Mouse (Mus musculus) yolk sac, embryonic 10.5 days (tissue): ENCODE measurements around the gene Mtg1.

ENCODE experiments used
- DNase-seq: peaks from one replicate; pipeline ENCODE4 v3.0.0-alpha.2; 2017; ENCODE audit warnings: low spot score

The Mtg1 gene

GRCm38 (mm10) chr7:140137135-140138020, at the start of gene Mtg1:
Mtg1 (plus strand) TSS chr7:140137564.
- peak; percentile 95 for DNase-seq

- no peak for DNase-seq
Measured at GRCm38 (mm10) chr7:140090601-140091000, 46.8 kb upstream of the Mtg1 start.

- no peak for DNase-seq
Measured at GRCm38 (mm10) chr7:140092924-140093528, 44.3 kb upstream of the Mtg1 start, which contains the start of gene Prap1. Prap1 (plus strand) TSS chr7:140093395.

- no peak for DNase-seq
Measured at GRCm38 (mm10) chr7:140094954-140095353, 42.4 kb upstream of the Mtg1 start.

- no peak for DNase-seq
Measured at GRCm38 (mm10) chr7:140095556-140095955, 41.8 kb upstream of the Mtg1 start.

GRCm38 (mm10) chr7:140096055-140096454, 41.3 kb upstream of the Mtg1 start:
- DNase-seq = no peak

GRCm38 (mm10) chr7:140098466-140098865, 38.9 kb upstream of the Mtg1 start:
- DNase-seq = no peak

GRCm38 (mm10) chr7:140101498-140101897, 35.9 kb upstream of the Mtg1 start:
- no peak for DNase-seq

- DNase-seq = peak; percentile 69
Measured at GRCm38 (mm10) chr7:140101993-140102860, 35.1 kb upstream of the Mtg1 start, which contains the start of gene Fuom. Fuom (minus strand) TSS chr7:140102441.

- no peak for DNase-seq
Measured at GRCm38 (mm10) chr7:140104009-140104408, 33.4 kb upstream of the Mtg1 start.

- DNase-seq = no peak
Measured at GRCm38 (mm10) chr7:140111943-140112342, 25.4 kb upstream of the Mtg1 start.

GRCm38 (mm10) chr7:140115583-140116328, 21.6 kb upstream of the Mtg1 start, which contains the start of gene Paox:
Paox (plus strand) TSS chr7:140115799.
- DNase-seq = peak; percentile 66

- peak; percentile 86 for DNase-seq
Measured at GRCm38 (mm10) chr7:140116329-140117054, 20.9 kb upstream of the Mtg1 start, which contains the start of gene Echs1. Echs1 (minus strand) TSS chr7:140116476.

- DNase-seq = no peak
Measured at GRCm38 (mm10) chr7:140120484-140120883, 16.9 kb upstream of the Mtg1 start.

- no peak for DNase-seq
Measured at GRCm38 (mm10) chr7:140121338-140121910, 15.9 kb upstream of the Mtg1 start.

- DNase-seq = no peak
Measured at GRCm38 (mm10) chr7:140122765-140123164, 14.6 kb upstream of the Mtg1 start.

GRCm38 (mm10) chr7:140124382-140124781, 13.0 kb upstream of the Mtg1 start:
- no peak for DNase-seq

- peak; percentile 97 for DNase-seq
Measured at GRCm38 (mm10) chr7:140125278-140126021, 11.9 kb upstream of the Mtg1 start.

- peak; percentile 6 for DNase-seq
Measured at GRCm38 (mm10) chr7:140126022-140126350, 11.4 kb upstream of the Mtg1 start.

GRCm38 (mm10) chr7:140126934-140127333, 10.4 kb upstream of the Mtg1 start:
- no peak for DNase-seq
